ENCODE assay signal across 9 mouse cellular contexts in genomic region chr12:106082191-106082957, GRCm38 (mm10).
A peak's percentile ranks its signal among the peaks of the same experiment; 100 is the strongest.
DNase-seq lines count a peak whose midpoint lies in the region; ATAC-seq lines count a peak whose summit lies in the region.
"Had no signal": no experiment of that assay in that cellular context is flagged by ENCODE, and none has a peak within 500 bp of the region (broad histone marks: within the 10 kb centered on the region; RNA-seq: fewer than 3 reads in every experiment).

No protein-coding gene starts in this region.

- WGBS in hindbrain, embryonic 13.5 days: 27% methylated on average over 16 of the region's 16 CpGs
- 25% methylated on average over 16 of the region's 16 CpGs for WGBS in midbrain, embryonic 14.5 days
- 51% methylated on average over 16 of the region's 16 CpGs for WGBS in intestine, embryonic 15.5 days
- 50% methylated on average over 16 of the region's 16 CpGs for WGBS in heart, embryonic 11.5 days (ENCODE audit: insufficient replicate concordance)

- H3K9ac ChIP-seq in hindbrain, embryonic 13.5 days: 0 out of 2 replicates have a peak overlapping the region, but pooled peaks have one; percentile 24
- no peak overlapping the region for H3K9ac ChIP-seq in midbrain, embryonic 14.5 days (replicated peaks; ENCODE audit: low read length)
- no peak overlapping the region for H3K9ac ChIP-seq in intestine, embryonic 15.5 days
- no peak overlapping the region for H3K9ac ChIP-seq in heart, embryonic 11.5 days (ENCODE audit: low read depth, low read length)
- H3K9ac ChIP-seq: liver, embryonic 13.5 days had no signal

- H3K27ac ChIP-seq in hindbrain, embryonic 13.5 days: peak overlapping the region; percentile 77
- H3K27ac ChIP-seq in midbrain, embryonic 14.5 days (replicated peaks; ENCODE audit: low read depth, low read length): peak overlapping the region; percentile 21; the same call in 1 of the 2 replicates
- H3K27ac ChIP-seq in intestine, embryonic 15.5 days: no peak overlapping the region
- H3K27ac ChIP-seq in heart, embryonic 11.5 days (ENCODE audit: low read depth, low read length): no peak overlapping the region
- H3K27ac ChIP-seq: liver, embryonic 13.5 days had no signal

- no peaks in the 10 kb centered on the region for H3K27me3 ChIP-seq in hindbrain, embryonic 13.5 days
- 0 out of 2 replicates have a peak, but pooled peaks cover 3% of the 10 kb centered on the region for H3K27me3 ChIP-seq in midbrain, embryonic 14.5 days (ENCODE audit: control insufficient read depth, insufficient read depth, low read length)
- no peaks in the 10 kb centered on the region for H3K27me3 ChIP-seq in intestine, embryonic 15.5 days (replicated peaks)
- no peaks in the 10 kb centered on the region for H3K27me3 ChIP-seq in heart, embryonic 11.5 days (ENCODE audit: control insufficient read depth, insufficient read depth, low read length)
- H3K27me3 ChIP-seq: liver, embryonic 13.5 days had no signal

- H3K4me3 ChIP-seq in hindbrain, embryonic 13.5 days: no peak overlapping the region
- no peak overlapping the region for H3K4me3 ChIP-seq in midbrain, embryonic 14.5 days (replicated peaks; ENCODE audit: low read depth, low read length)
- no peak overlapping the region for H3K4me3 ChIP-seq in intestine, embryonic 15.5 days (replicated peaks)
- H3K4me3 ChIP-seq in heart, embryonic 11.5 days (ENCODE audit: low read depth, low read length): no peak overlapping the region
- H3K4me3 ChIP-seq: liver, embryonic 13.5 days had no signal

- H3K4me1 ChIP-seq in hindbrain, embryonic 13.5 days (replicated peaks): peaks cover 43% of the 10 kb centered on the region
- H3K4me1 ChIP-seq in midbrain, embryonic 14.5 days (ENCODE audit: control insufficient read depth, insufficient read depth, low read length): peaks cover 31% of the 10 kb centered on the region
- H3K4me1 ChIP-seq in intestine, embryonic 15.5 days (replicated peaks): no peaks in the 10 kb centered on the region; the same call in 1 of the 2 replicates
- peaks cover 13% of the 10 kb centered on the region for H3K4me1 ChIP-seq in heart, embryonic 11.5 days (ENCODE audit: control insufficient read depth, insufficient read depth, low read length)
- H3K4me1 ChIP-seq: liver, embryonic 13.5 days had no signal

- peak; percentile 39 for DNase-seq in ZHBTc4 (ENCODE audit: low read depth, low spot score)
- DNase-seq in embryo, embryonic 11 days: peak; percentile 70
- DNase-seq in midbrain, embryonic 14.5 days: peak; percentile 77
- DNase-seq in c-Kit-positive CD71-positive TER-119-positive erythroid progenitor cells, embryonic 14.5 days (ENCODE audit: low spot score): no peak
- no peak for DNase-seq in right cerebral cortex, postnatal 14 days
- DNase-seq: liver, embryonic 13.5 days had no signal

- ATAC-seq in hindbrain, embryonic 13.5 days (ENCODE audit: low FRiP score): peak; percentile 75; the same call in 1 of the 2 replicates
- peak; percentile 72 for ATAC-seq in midbrain, embryonic 14.5 days (ENCODE audit: low FRiP score, low TSS enrichment)
- ATAC-seq in intestine, embryonic 15.5 days: no peak
- no peak for ATAC-seq in heart, embryonic 11.5 days (replicated peaks; ENCODE audit: insufficient number of reproducible peaks, low FRiP score, low TSS enrichment)

- no peaks in the 10 kb centered on the region for H3K9me3 ChIP-seq in hindbrain, embryonic 13.5 days
- H3K9me3 ChIP-seq in midbrain, embryonic 14.5 days (ENCODE audit: control insufficient read depth, low read length): no peaks in the 10 kb centered on the region
- H3K9me3 ChIP-seq in intestine, embryonic 15.5 days: no peaks in the 10 kb centered on the region
- no peaks in the 10 kb centered on the region for H3K9me3 ChIP-seq in heart, embryonic 11.5 days (replicated peaks; ENCODE audit: control insufficient read depth, low read length)
- H3K9me3 ChIP-seq: liver, embryonic 13.5 days had no signal

- H3K4me2 ChIP-seq in hindbrain, embryonic 13.5 days: peak overlapping the region; percentile 54
- peak overlapping the region; percentile 52 for H3K4me2 ChIP-seq in midbrain, embryonic 14.5 days (ENCODE audit: low read length)
- no peak overlapping the region for H3K4me2 ChIP-seq in intestine, embryonic 15.5 days (replicated peaks)
- no peak overlapping the region for H3K4me2 ChIP-seq in heart, embryonic 11.5 days
- H3K4me2 ChIP-seq: liver, embryonic 13.5 days had no signal

- no peaks in the 10 kb centered on the region for H3K36me3 ChIP-seq in hindbrain, embryonic 13.5 days
- H3K36me3 ChIP-seq in midbrain, embryonic 14.5 days (ENCODE audit: control insufficient read depth, insufficient read depth, low read length): no peaks in the 10 kb centered on the region
- H3K36me3 ChIP-seq in intestine, embryonic 15.5 days: no peaks in the 10 kb centered on the region
- H3K36me3 ChIP-seq in heart, embryonic 11.5 days (ENCODE audit: control insufficient read depth, insufficient read depth, low read length): no peaks in the 10 kb centered on the region

Comparison
In these comparisons a context has a peak if more than half of its experiments do, and no peak if none do; other contexts are left out.
1. DNase-seq: peak in ZHBTc4 (single experiment), embryo, embryonic 11 days (single experiment) and midbrain, embryonic 14.5 days (single experiment); none in c-Kit-positive CD71-positive TER-119-positive erythroid progenitor cells, embryonic 14.5 days (single experiment) and right cerebral cortex, postnatal 14 days (single experiment).
2. ATAC-seq: peak in hindbrain, embryonic 13.5 days (single experiment) and midbrain, embryonic 14.5 days (single experiment); none in intestine, embryonic 15.5 days (single experiment) and heart, embryonic 11.5 days (single experiment).
3. H3K27ac ChIP-seq: peak in hindbrain, embryonic 13.5 days (single experiment) and midbrain, embryonic 14.5 days (single experiment); none in intestine, embryonic 15.5 days (single experiment) and heart, embryonic 11.5 days (single experiment).
4. H3K4me2 ChIP-seq: peak in hindbrain, embryonic 13.5 days (single experiment) and midbrain, embryonic 14.5 days (single experiment); none in intestine, embryonic 15.5 days (single experiment) and heart, embryonic 11.5 days (single experiment).